In the genomic region with DNA sequence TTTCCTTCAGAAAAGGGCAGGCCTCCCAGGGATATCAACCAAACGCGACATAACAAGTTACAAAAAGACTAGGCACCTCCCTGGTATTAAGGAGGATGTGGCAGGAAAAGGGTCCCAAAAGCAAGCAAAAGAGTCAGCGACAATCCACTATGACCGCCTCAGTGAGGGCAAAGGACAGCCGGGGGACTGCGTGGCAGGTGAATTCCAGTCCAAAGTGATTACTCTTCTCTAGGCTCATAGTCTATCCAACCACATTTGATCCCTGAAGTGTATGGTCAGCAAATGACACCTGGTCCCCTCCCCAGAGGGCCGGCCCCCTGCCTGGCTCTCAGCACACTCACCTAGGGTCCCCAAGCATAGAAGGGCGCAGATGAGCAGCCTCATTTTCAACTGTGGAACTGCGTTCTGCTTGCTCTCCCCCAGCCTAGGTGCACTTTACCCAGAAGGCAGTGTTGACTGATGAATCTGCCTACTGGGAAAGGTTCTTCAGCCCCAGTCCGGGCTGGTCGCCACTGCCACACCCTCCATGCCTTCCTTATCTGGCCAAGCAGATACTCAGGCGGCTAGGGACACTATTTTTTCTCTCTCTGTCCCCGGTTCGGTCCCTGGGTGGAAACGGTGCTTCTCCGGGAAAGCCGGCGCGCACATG, we compare ENCODE assay signal across 15 mouse cellular contexts. TPM values are rescaled to one million over a fixed set of nuclear protein-coding genes. Genes with fewer than 3 reads are reported as not detected.
DNase-seq lines count a peak whose midpoint lies in the region; ATAC-seq and TF ChIP-seq lines count a peak whose summit lies in the region.
"Had no signal": no experiment of that assay in that cellular context is flagged by ENCODE, and none has a peak within 500 bp of the region (broad histone marks: within the 10 kb centered on the region; RNA-seq: fewer than 3 reads in every experiment).

No protein-coding gene starts in this region.

- ATAC-seq in midbrain, embryonic 11.5 days (ENCODE audit: low FRiP score), result no peak
- no peak for ATAC-seq in midbrain, embryonic 13.5 days
- ATAC-seq in liver, embryonic 14.5 days (ENCODE audit: insufficient read depth), result peak; percentile 97
- ATAC-seq in stomach, postnatal 0 days (ENCODE audit: low FRiP score, low TSS enrichment), result 0 out of 2 replicates have a peak, but pooled peaks have one; percentile 38
- ATAC-seq: forebrain, embryonic 15.5 days had no signal

- no peak overlapping the region; the same call in 1 of the 2 replicates for H3K27ac ChIP-seq in midbrain, embryonic 11.5 days (ENCODE audit: low read depth, low read length)
- H3K27ac ChIP-seq in midbrain, embryonic 13.5 days, result no peak overlapping the region
- H3K27ac ChIP-seq in embryonic facial prominence, embryonic 10.5 days (replicated peaks), result no peak overlapping the region; the same call in 1 of the 2 replicates
- peak overlapping the region; percentile 100 for H3K27ac ChIP-seq in liver, embryonic 14.5 days
- no peak overlapping the region for H3K27ac ChIP-seq in stomach, postnatal 0 days (replicated peaks)
- no peak overlapping the region for H3K27ac ChIP-seq in left cerebral cortex, adult 2 months
- H3K27ac ChIP-seq: forebrain, embryonic 15.5 days had no signal

- intact Hi-C loops in left cerebral cortex, postnatal 14 days (cut with DNase I), result no loop called here
- intact Hi-C loops in left cerebral cortex, adult 2 months (cut with DNase I), result no loop called here

- H3K4me3 ChIP-seq in midbrain, embryonic 11.5 days (ENCODE audit: low read depth, low read length), result no peak overlapping the region
- no peak overlapping the region for H3K4me3 ChIP-seq in midbrain, embryonic 13.5 days (replicated peaks)
- 0 out of 2 replicates have a peak overlapping the region, but pooled peaks have one; percentile 25 for H3K4me3 ChIP-seq in embryonic facial prominence, embryonic 10.5 days
- peak overlapping the region; percentile 85 to 86 for H3K4me3 ChIP-seq in liver, embryonic 14.5 days (ENCODE audit: insufficient read depth in 1 of 2, low read depth in 2 of 2, low read length in 2 of 2)
- no peak overlapping the region for H3K4me3 ChIP-seq in stomach, postnatal 0 days (ENCODE audit: low read depth, low read length)
- no peak overlapping the region for H3K4me3 ChIP-seq in left cerebral cortex, adult 2 months
- H3K4me3 ChIP-seq: forebrain, embryonic 15.5 days had no signal

- H3K36me3 ChIP-seq in midbrain, embryonic 11.5 days (ENCODE audit: control insufficient read depth, insufficient read depth, low read length), result no peaks in the 10 kb centered on the region
- no peaks in the 10 kb centered on the region for H3K36me3 ChIP-seq in midbrain, embryonic 13.5 days
- H3K36me3 ChIP-seq in embryonic facial prominence, embryonic 10.5 days (replicated peaks), result no peaks in the 10 kb centered on the region
- no peaks in the 10 kb centered on the region; the same call in 1 of the 2 replicates for H3K36me3 ChIP-seq in liver, embryonic 14.5 days (replicated peaks; ENCODE audit: control insufficient read depth, insufficient read depth, low read depth)
- H3K36me3 ChIP-seq in stomach, postnatal 0 days (ENCODE audit: control insufficient read depth, insufficient read depth, low read length), result no peaks in the 10 kb centered on the region
- H3K36me3 ChIP-seq: forebrain, embryonic 15.5 days had no signal

- no peak overlapping the region for H3K9ac ChIP-seq in midbrain, embryonic 11.5 days (ENCODE audit: low read length)
- H3K9ac ChIP-seq in midbrain, embryonic 13.5 days (replicated peaks), result no peak overlapping the region
- H3K9ac ChIP-seq in liver, embryonic 14.5 days (replicated peaks), result peak overlapping the region; percentile 100
- no peak overlapping the region for H3K9ac ChIP-seq in stomach, postnatal 0 days (ENCODE audit: low read length)
- H3K9ac ChIP-seq: forebrain, embryonic 15.5 days had no signal

- no peaks in the 10 kb centered on the region for H3K4me1 ChIP-seq in midbrain, embryonic 11.5 days (ENCODE audit: control insufficient read depth, insufficient read depth, low read length)
- H3K4me1 ChIP-seq in midbrain, embryonic 13.5 days (replicated peaks), result no peaks in the 10 kb centered on the region
- H3K4me1 ChIP-seq in embryonic facial prominence, embryonic 10.5 days, result peaks cover 9% of the 10 kb centered on the region; the same call in 1 of the 2 replicates
- peaks cover 31 to 41% of the 10 kb centered on the region in 2 experiments for H3K4me1 ChIP-seq in liver, embryonic 14.5 days (replicated peaks; ENCODE audit: control insufficient read depth in 2 of 2, insufficient read depth in 2 of 2, low read length in 1 of 2)
- no peaks in the 10 kb centered on the region for H3K4me1 ChIP-seq in stomach, postnatal 0 days (replicated peaks; ENCODE audit: control insufficient read depth, insufficient read depth)
- H3K4me1 ChIP-seq: forebrain, embryonic 15.5 days had no signal

- no peaks in the 10 kb centered on the region for H3K27me3 ChIP-seq in midbrain, embryonic 11.5 days (ENCODE audit: control insufficient read depth, insufficient read depth, low read length)
- H3K27me3 ChIP-seq in midbrain, embryonic 13.5 days, result no peaks in the 10 kb centered on the region
- H3K27me3 ChIP-seq in embryonic facial prominence, embryonic 10.5 days (replicated peaks; ENCODE audit: low read depth, poor library complexity, severe bottlenecking), result no peaks in the 10 kb centered on the region
- H3K27me3 ChIP-seq in liver, embryonic 14.5 days (ENCODE audit: control insufficient read depth, insufficient read depth, low read length), result no peaks in the 10 kb centered on the region
- no peaks in the 10 kb centered on the region for H3K27me3 ChIP-seq in stomach, postnatal 0 days (ENCODE audit: control insufficient read depth, insufficient read depth, low read length)
- H3K27me3 ChIP-seq: forebrain, embryonic 15.5 days had no signal

- 85% methylated on average over 19 of the region's 19 CpGs for WGBS in midbrain, embryonic 11.5 days
- 88% methylated on average over 19 of the region's 19 CpGs for WGBS in midbrain, embryonic 13.5 days
- WGBS in embryonic facial prominence, embryonic 10.5 days, result 84% methylated on average over 19 of the region's 19 CpGs
- 23% methylated on average over 19 of the region's 19 CpGs for WGBS in liver, embryonic 14.5 days (ENCODE audit: insufficient replicate concordance)
- 73% methylated on average over 19 of the region's 19 CpGs for WGBS in stomach, postnatal 0 days

- no peak overlapping the region for H3K4me2 ChIP-seq in midbrain, embryonic 11.5 days
- H3K4me2 ChIP-seq in midbrain, embryonic 13.5 days (replicated peaks), result no peak overlapping the region
- peak overlapping the region; percentile 62 for H3K4me2 ChIP-seq in liver, embryonic 14.5 days (ENCODE audit: low read depth)
- no peak overlapping the region for H3K4me2 ChIP-seq in stomach, postnatal 0 days (replicated peaks; ENCODE audit: low read depth)
- H3K4me2 ChIP-seq: forebrain, embryonic 15.5 days had no signal

- TF ChIP-seq EP300 in liver, embryonic 14.5 days (IDR thresholded peaks at IDR 0.05; ENCODE audit: low read depth), result peak; percentile 79
- TF ChIP-seq EP300 in stomach, postnatal 0 days (optimal IDR thresholded peaks at IDR 0.05), result no peak

- no peaks in the 10 kb centered on the region for H3K9me3 ChIP-seq in midbrain, embryonic 11.5 days (ENCODE audit: control insufficient read depth, low read length)
- no peaks in the 10 kb centered on the region for H3K9me3 ChIP-seq in midbrain, embryonic 13.5 days
- H3K9me3 ChIP-seq in embryonic facial prominence, embryonic 10.5 days, result no peaks in the 10 kb centered on the region
- no peaks in the 10 kb centered on the region for H3K9me3 ChIP-seq in liver, embryonic 14.5 days (ENCODE audit: control insufficient read depth, low read length)
- no peaks in the 10 kb centered on the region for H3K9me3 ChIP-seq in stomach, postnatal 0 days (ENCODE audit: control insufficient read depth, low read length)
- H3K9me3 ChIP-seq: forebrain, embryonic 15.5 days had no signal

- peak; percentile 17 for DNase-seq in midbrain, embryonic 11.5 days (ENCODE audit: low spot score, missing footprints)
- DNase-seq in embryonic facial prominence, embryonic 10.5 days (ENCODE audit: low spot score), result no peak
- DNase-seq in liver, embryonic 14.5 days (ENCODE audit: low read depth in 3 of 3, low spot score in 3 of 3), result peak; percentile 80 to 87 (median 87)
- no peak for DNase-seq in stomach, postnatal 0 days (ENCODE audit: low spot score)
- no peak for DNase-seq in B cell, adult 2 months
- DNase-seq in left cerebral cortex, postnatal 14 days (ENCODE audit: low spot score in 2 of 2), result no peak
- no peak for DNase-seq in left cerebral cortex, adult 2 months (ENCODE audit: extremely low spot score in 1 of 2, low spot score in 2 of 2)
- DNase-seq: adrenal gland, postnatal 36 days; kidney, adult 8-10 months; lung, postnatal 36 days; right cerebral cortex, postnatal 14 days; thymus, postnatal 4 days had no signal

- TF ChIP-seq CTCF in liver, embryonic 14.5 days (IDR thresholded peaks at IDR 0.05; ENCODE audit: low read depth), result no peak; the same call in 1 of the 2 replicates
- no peak for TF ChIP-seq CTCF in stomach, postnatal 0 days (IDR thresholded peaks at IDR 0.05; ENCODE audit: low read depth)
- no peak for TF ChIP-seq CTCF in left cerebral cortex, adult 2 months (IDR thresholded peaks at IDR 0.05)

RNA-seq across cellular contexts. Expression of a gene that starts 16.9 kb away (rescaled TPM):
- 2.3 and 2.7 TPM in 2 replicates for polyA plus RNA-seq in midbrain, embryonic 11.5 days (2014; fragmentation: Nextera tagmentation; extraction: Ambion mirVana)
- polyA plus RNA-seq in midbrain, embryonic 13.5 days (2015; fragmentation: Nextera tagmentation; extraction: Ambion mirVana), result 1.5 and 1.6 TPM in 2 replicates
- 2.9 and 4.0 TPM in 2 replicates for polyA plus RNA-seq in embryonic facial prominence, embryonic 10.5 days (2016; fragmentation: Nextera tagmentation; extraction: Ambion mirVana)
- 32.4 and 42.2 TPM in 2 replicates for polyA plus RNA-seq in liver, embryonic 14.5 days (2012; rRNA removed)
- polyA plus RNA-seq in liver, embryonic 14.5 days (2014; fragmentation: Nextera tagmentation; extraction: Ambion mirVana), result 43.0 and 43.4 TPM in 2 replicates
- 1.3 TPM in 2 replicates for polyA plus RNA-seq in stomach, postnatal 0 days (2015; fragmentation: Nextera tagmentation; extraction: Ambion mirVana)
- 1 to 10 TPM in 1 of 2 experiments, not detected in 1; 1.1 TPM for total RNA-seq in left cerebral cortex, postnatal 14 days (2021)
- not detected for total RNA-seq in left cerebral cortex, adult 2 months (2021)
- total RNA-seq: left cerebral cortex, adult 18-20 months had no signal

RNA-seq across cellular contexts. Expression of a gene that starts 17.1 kb away (rescaled TPM):
- polyA plus RNA-seq in midbrain, embryonic 11.5 days (2014; fragmentation: Nextera tagmentation; extraction: Ambion mirVana), result 79.7 and 84.2 TPM in 2 replicates
- polyA plus RNA-seq in midbrain, embryonic 13.5 days (2015; fragmentation: Nextera tagmentation; extraction: Ambion mirVana), result 32.0 and 36.2 TPM in 2 replicates
- 86.9 and 93.9 TPM in 2 replicates for polyA plus RNA-seq in embryonic facial prominence, embryonic 10.5 days (2016; fragmentation: Nextera tagmentation; extraction: Ambion mirVana)
- polyA plus RNA-seq in liver, embryonic 14.5 days (2012; rRNA removed), result 25.9 and 43.3 TPM in 2 replicates
- 36.4 and 42.5 TPM in 2 replicates for polyA plus RNA-seq in liver, embryonic 14.5 days (2014; fragmentation: Nextera tagmentation; extraction: Ambion mirVana)
- 15.6 and 17.2 TPM in 2 replicates for polyA plus RNA-seq in stomach, postnatal 0 days (2015; fragmentation: Nextera tagmentation; extraction: Ambion mirVana)
- 10 to 100 TPM; 18.7 to 18.8 TPM for total RNA-seq in left cerebral cortex, postnatal 14 days (2021)
- total RNA-seq in left cerebral cortex, adult 2 months (2021), result 10 to 100 TPM; 20.0 to 23.1 TPM

RNA-seq across cellular contexts. Expression of a gene that starts 57.7 kb away (rescaled TPM):
- polyA plus RNA-seq in midbrain, embryonic 11.5 days (2014; fragmentation: Nextera tagmentation; extraction: Ambion mirVana), result 18.0 and 18.7 TPM in 2 replicates
- 24.7 and 25.8 TPM in 2 replicates for polyA plus RNA-seq in midbrain, embryonic 13.5 days (2015; fragmentation: Nextera tagmentation; extraction: Ambion mirVana)
- 21.1 and 23.5 TPM in 2 replicates for polyA plus RNA-seq in embryonic facial prominence, embryonic 10.5 days (2016; fragmentation: Nextera tagmentation; extraction: Ambion mirVana)
- polyA plus RNA-seq in liver, embryonic 14.5 days (2012; rRNA removed), result 1,880 and 2,444 TPM in 2 replicates
- polyA plus RNA-seq in liver, embryonic 14.5 days (2014; fragmentation: Nextera tagmentation; extraction: Ambion mirVana), result 4,893 and 4,971 TPM in 2 replicates
- 83.4 and 105 TPM in 2 replicates for polyA plus RNA-seq in stomach, postnatal 0 days (2015; fragmentation: Nextera tagmentation; extraction: Ambion mirVana)
- 10 to 100 TPM; 34.5 to 56.6 TPM for total RNA-seq in left cerebral cortex, postnatal 14 days (2021)
- total RNA-seq in left cerebral cortex, adult 2 months (2021), result 100 to 1,000 TPM; 131 to 135 TPM

RNA-seq across cellular contexts. Expression of a gene that starts 57.9 kb away (rescaled TPM):
- polyA plus RNA-seq in midbrain, embryonic 11.5 days (2014; fragmentation: Nextera tagmentation; extraction: Ambion mirVana), result 1.5 and 4.6 TPM in 2 replicates
- polyA plus RNA-seq in midbrain, embryonic 13.5 days (2015; fragmentation: Nextera tagmentation; extraction: Ambion mirVana), result 2.4 TPM in 1 of 2 replicates, not detected in the other
- 0.58 and 0.95 TPM in 2 replicates for polyA plus RNA-seq in embryonic facial prominence, embryonic 10.5 days (2016; fragmentation: Nextera tagmentation; extraction: Ambion mirVana)
- 0.16 and 0.27 TPM in 2 replicates for polyA plus RNA-seq in liver, embryonic 14.5 days (2012; rRNA removed)
- 1.7 and 4.2 TPM in 2 replicates for polyA plus RNA-seq in liver, embryonic 14.5 days (2014; fragmentation: Nextera tagmentation; extraction: Ambion mirVana)
- polyA plus RNA-seq in stomach, postnatal 0 days (2015; fragmentation: Nextera tagmentation; extraction: Ambion mirVana), result 9.3 and 10.4 TPM in 2 replicates
- total RNA-seq in left cerebral cortex, postnatal 14 days (2021), result 1 to 10 TPM; 7.5 to 9.1 TPM
- total RNA-seq in left cerebral cortex, adult 2 months (2021), result 10 to 100 TPM in 1 of 2 experiments, 1 to 10 TPM in 1; 8.5 to 11.7 TPM

Comparison
In these comparisons a context has a peak if more than half of its experiments do, and no peak if none do; other contexts are left out.
1. ATAC-seq: peak in liver, embryonic 14.5 days (single experiment) and stomach, postnatal 0 days (single experiment); none in midbrain, embryonic 11.5 days (single experiment) and midbrain, embryonic 13.5 days (single experiment).
2. DNase-seq: peak in midbrain, embryonic 11.5 days (single experiment) and liver, embryonic 14.5 days (3 of 3); none in embryonic facial prominence, embryonic 10.5 days (single experiment), stomach, postnatal 0 days (single experiment), B cell, adult 2 months (0 of 2), left cerebral cortex, postnatal 14 days (0 of 2) and left cerebral cortex, adult 2 months (0 of 2).
3. H3K4me3 ChIP-seq: peak in embryonic facial prominence, embryonic 10.5 days (single experiment) and liver, embryonic 14.5 days (2 of 2); none in midbrain, embryonic 11.5 days (single experiment), midbrain, embryonic 13.5 days (single experiment), stomach, postnatal 0 days (single experiment) and left cerebral cortex, adult 2 months (single experiment).
4. RNA of a gene that starts 57.7 kb away (polyA plus RNA-seq): 1,880 to 4,971 TPM in liver, embryonic 14.5 days; 83.4 to 105 TPM in stomach, postnatal 0 days, 24.7 to 25.8 TPM in midbrain, embryonic 13.5 days, 21.1 to 23.5 TPM in embryonic facial prominence, embryonic 10.5 days and 18.0 to 18.7 TPM in midbrain, embryonic 11.5 days; every median in the first group is over 10 times any median in the second.